Comparison of ENCODE assay signal across 9 mouse cellular contexts in genomic region chr19:32753386-32753785, GRCm38 (mm10).
"Had no signal": no experiment of that assay in that cellular context is flagged by ENCODE, and none has a peak within 500 bp of the region (broad histone marks: within the 10 kb centered on the region; RNA-seq: fewer than 3 reads in every experiment).

No protein-coding gene starts in this region.

- DNase-seq: kidney, postnatal 25 days; layer of hippocampus, postnatal 36 days; liver, embryonic 13.5 days; lung, adult 2 months; right cerebral cortex, adult 18-20 months; right cerebral cortex, postnatal 25 days; spleen, adult 18-20 months; thymus, postnatal 25 days had no signal

- ATAC-seq: midbrain, embryonic 15.5 days had no signal
